Mouse (Mus musculus) midbrain, embryonic 16.5 days (tissue): Measurements from ENCODE around the gene Ptma. TPM values are rescaled to one million over a fixed set of nuclear protein-coding genes. Genes with fewer than 3 reads are reported as not detected.
A peak's percentile ranks its signal among the peaks of the same experiment; 100 is the strongest.
"Not testable (repeated sequence)": the region's sequence is repeated elsewhere in the genome, so short reads cannot be mapped to it uniquely, and the experiment has no call there.

Experiments
- ATAC-seq: fragments of 200-750 bp; cut with Nextera tagmentation; 2 replicates; pipeline ENCODE4 v1.8.0; 2017; ENCODE audit warnings: moderate TSS enrichment
- H3K27ac ChIP-seq: fragments of 300-500 bp; sonication (generic); 2 replicates; pipeline ENCODE4 v1.5.1; 2014; ENCODE audit warnings: mild to moderate bottlenecking, low read length, mixed read lengths
- H3K27me3 ChIP-seq: fragments of 300-500 bp; sonication (generic); 2 replicates; pipeline ENCODE4 v1.6.1; 2014; ENCODE audit warnings: low read depth, low read length, mixed read lengths; ENCODE audit not compliant: control insufficient read depth, insufficient read depth
- H3K36me3 ChIP-seq: fragments of 300-500 bp; sonication (generic); 2 replicates; pipeline ENCODE4 v1.6.1; 2014; ENCODE audit warnings: mild to moderate bottlenecking, low read length, moderate library complexity, mixed read lengths; ENCODE audit not compliant: control insufficient read depth, insufficient read depth
- H3K4me1 ChIP-seq: fragments of 300-500 bp; sonication (generic); 2 replicates; pipeline ENCODE4 v1.6.1; 2014; ENCODE audit warnings: mild to moderate bottlenecking, low read length, mixed read lengths; ENCODE audit not compliant: control insufficient read depth, insufficient read depth
- H3K4me2 ChIP-seq: fragments of 300-500 bp; sonication (generic); 2 replicates; pipeline ENCODE4 v1.6.1; 2014; ENCODE audit warnings: mild to moderate bottlenecking, low read length, mixed read lengths
- H3K4me3 ChIP-seq: fragments of 300-500 bp; sonication (generic); 2 replicates; pipeline ENCODE4 v1.5.1; 2014; ENCODE audit warnings: low read depth, mild to moderate bottlenecking, low read length, moderate library complexity, mixed read lengths
- H3K9ac ChIP-seq: fragments of 300-500 bp; sonication (generic); 2 replicates; pipeline ENCODE4 v1.6.1; 2014; ENCODE audit warnings: low read depth, low read length, mixed read lengths
- H3K9me3 ChIP-seq: fragments of 300-500 bp; sonication (generic); replicated peaks from 2 replicates; pipeline ENCODE4 v1.6.1; 2014; ENCODE audit warnings: mild to moderate bottlenecking, low read length, mixed read lengths; ENCODE audit not compliant: control insufficient read depth, poor library complexity, severe bottlenecking
- WGBS: fragments of 180-500 bp; shearing (Covaris S2); extraction: QIAGEN DNeasy Blood & Tissue Kit; methylation state at CpG from one replicate; pipeline ENCODE4 v1.1.7; 2014; 5-methylcytosine and 5-hydroxymethylcytosine counted together
- polyA plus RNA-seq: library from polyadenylated mRNA; unstranded; fragments of >200 nt; fragmentation: Nextera tagmentation; extraction: Ambion mirVana; gene quantifications from 2 replicates; pipeline ENCODE4 v1.2.1, GENCODE M21; 2015

Ptma gene
- polyA plus RNA-seq, 1 experiment from 2014 or later: 1,375 TPM

DNA sequence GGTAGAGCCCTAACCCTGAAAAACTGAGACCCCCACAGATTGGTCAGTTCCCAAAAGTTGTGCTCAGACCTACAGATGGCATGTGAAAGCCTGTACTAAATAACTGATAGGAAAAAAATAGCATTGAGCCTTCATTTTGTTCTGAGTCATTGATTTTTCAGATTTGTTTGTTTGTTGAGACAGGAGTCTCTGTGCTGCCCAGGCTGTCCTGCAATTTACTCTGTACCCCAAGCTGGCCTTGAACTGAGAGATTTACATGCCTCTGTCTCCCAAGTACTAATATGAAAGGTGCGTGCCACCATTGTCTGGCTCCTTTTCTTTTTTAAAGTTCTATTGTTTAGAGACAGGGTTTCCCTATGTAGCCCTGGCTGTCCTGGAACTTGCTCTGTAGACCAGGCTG lies 41.2 kb upstream of the Ptma start:
- no peaks in the 10 kb centered on the region for H3K36me3 ChIP-seq
- peaks cover 7% of the 10 kb centered on the region for H3K4me1 ChIP-seq
- WGBS: 94% methylated on average over 1 of the region's 1 CpGs
- ATAC-seq: no peak
- no peaks in the 10 kb centered on the region for H3K27me3 ChIP-seq
- no peak overlapping the region for H3K27ac ChIP-seq
- H3K4me3 ChIP-seq: no peak overlapping the region
- H3K4me2 ChIP-seq: no peak overlapping the region
- H3K9ac ChIP-seq: no peak overlapping the region
- H3K9me3 ChIP-seq: no peaks in the 10 kb centered on the region

DNA sequence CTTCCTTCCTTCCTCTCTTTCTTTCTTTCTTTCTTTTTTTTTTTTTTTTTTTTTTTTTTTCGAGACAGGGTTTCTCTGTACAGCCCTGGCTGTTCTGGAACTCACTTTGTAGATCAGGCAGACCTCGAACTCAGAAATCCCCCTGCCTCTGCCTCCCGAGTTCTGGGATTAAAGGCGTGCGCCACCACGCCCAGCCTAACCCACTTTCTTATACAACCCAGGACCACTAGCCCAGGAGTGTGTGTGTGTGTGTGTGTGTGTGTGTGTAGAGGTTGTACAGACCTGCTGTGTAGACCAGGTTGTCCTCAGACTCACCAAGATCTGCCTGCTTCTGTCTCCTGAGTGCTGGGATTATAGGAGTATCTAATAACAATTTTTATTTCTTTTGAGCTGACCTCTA lies 40.7 kb upstream of the Ptma start:
- H3K9ac ChIP-seq, ATAC-seq, H3K4me2 ChIP-seq, H3K9me3 ChIP-seq, H3K27me3 ChIP-seq, H3K36me3 ChIP-seq, H3K4me3 ChIP-seq, H3K4me1 ChIP-seq, H3K27ac ChIP-seq: not testable (repeated sequence)
- WGBS: 97% methylated on average over 5 of the region's 6 CpGs

DNA sequence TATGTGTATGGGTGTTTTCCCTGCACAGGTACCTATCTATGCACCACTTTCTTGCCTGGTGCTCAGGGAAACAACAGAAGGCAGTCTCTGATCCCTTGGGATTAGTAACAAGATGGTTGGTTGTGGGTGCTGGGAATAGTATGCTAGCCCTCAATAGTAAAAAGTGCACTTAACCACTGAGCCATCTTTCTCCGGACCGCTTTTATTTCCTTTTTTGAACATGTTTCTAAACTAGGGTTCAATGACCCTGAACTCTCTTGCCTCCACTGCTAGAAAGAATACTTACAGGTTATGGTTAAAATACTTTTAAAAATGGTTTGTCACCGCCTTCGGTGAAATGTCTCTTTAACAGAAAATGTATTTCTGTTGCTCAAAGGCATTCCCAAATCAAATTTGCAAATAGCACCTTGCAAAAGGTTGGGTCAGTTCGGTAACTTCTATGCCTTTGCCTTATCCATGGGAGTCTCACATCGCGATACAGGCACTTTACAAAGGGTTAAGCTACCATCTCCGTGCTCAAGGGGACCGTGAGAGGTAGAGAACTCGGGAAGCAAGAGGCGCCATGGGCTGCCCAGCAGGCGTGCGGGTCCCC lies 39.7 kb upstream of the Ptma start:
- ATAC-seq: no peak
- Histone ChIP-seq H3K4me2 (peak overlapping the region; percentile 75), H3K27me3 (no peaks in the 10 kb centered on the region), H3K36me3 (no peaks in the 10 kb centered on the region), H3K4me3 (peak overlapping the region; percentile 59), H3K9me3 (no peaks in the 10 kb centered on the region), H3K9ac (peak overlapping the region; percentile 95), H3K27ac (peak overlapping the region; percentile 100), H3K4me1 (peaks cover 7% of the 10 kb centered on the region)
- WGBS: 9% methylated on average over 13 of the region's 13 CpGs

GRCm38 (mm10) chr1:86487295-86487907 lies 39.1 kb upstream of the Ptma start:
- H3K4me2 ChIP-seq: peak overlapping the region; percentile 75
- no peaks in the 10 kb centered on the region for H3K27me3 ChIP-seq
- no peaks in the 10 kb centered on the region for H3K36me3 ChIP-seq
- peak overlapping the region; percentile 59 for H3K4me3 ChIP-seq
- H3K4me1 ChIP-seq: peaks cover 7% of the 10 kb centered on the region
- H3K9me3 ChIP-seq: no peaks in the 10 kb centered on the region
- ATAC-seq: peak; percentile 98
- peak overlapping the region; percentile 95 for H3K9ac ChIP-seq
- WGBS: under 1% methylated on average over 72 of the region's 74 CpGs
- peak overlapping the region; percentile 100 for H3K27ac ChIP-seq

GRCm38 (mm10) chr1:86487908-86488314 lies 38.6 kb upstream of the Ptma start:
- ATAC-seq: peak; percentile 75
- Histone ChIP-seq H3K27ac (peak overlapping the region; percentile 100), H3K27me3 (no peaks in the 10 kb centered on the region), H3K9ac (peak overlapping the region; percentile 95), H3K4me3 (peak overlapping the region; percentile 59), H3K4me2 (peak overlapping the region; percentile 75), H3K36me3 (no peaks in the 10 kb centered on the region), H3K9me3 (no peaks in the 10 kb centered on the region), H3K4me1 (peaks cover 7% of the 10 kb centered on the region)
- 9% methylated on average over 20 of the region's 20 CpGs for WGBS

DNA sequence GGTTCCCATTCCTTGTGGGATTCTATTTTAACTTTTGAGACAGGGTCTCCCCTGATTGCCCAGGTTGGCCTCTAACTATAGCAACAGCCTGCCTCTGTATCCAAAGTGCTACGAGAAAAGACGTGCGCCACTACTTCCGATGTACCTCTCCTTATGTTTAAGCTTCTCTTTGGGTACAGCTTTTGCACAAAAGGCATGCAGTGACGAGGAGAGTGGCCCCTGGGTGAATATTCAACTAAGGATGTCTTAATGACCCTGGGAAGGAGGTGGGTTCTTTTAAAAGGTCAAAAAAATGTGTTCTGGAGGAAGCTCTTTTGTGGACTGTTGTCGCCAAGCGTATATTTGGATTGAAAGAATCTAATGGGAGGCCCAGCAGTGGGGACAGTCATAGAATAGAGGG lies 38.2 kb upstream of the Ptma start:
- Histone ChIP-seq H3K4me1 (peaks cover 7% of the 10 kb centered on the region), H3K9ac (peak overlapping the region; percentile 95), H3K9me3 (no peaks in the 10 kb centered on the region), H3K27me3 (no peaks in the 10 kb centered on the region), H3K36me3 (no peaks in the 10 kb centered on the region), H3K4me3 (peak overlapping the region; percentile 59), H3K4me2 (peak overlapping the region; percentile 75), H3K27ac (peak overlapping the region; percentile 100)
- ATAC-seq: no peak
- 42% methylated on average over 7 of the region's 7 CpGs for WGBS

DNA sequence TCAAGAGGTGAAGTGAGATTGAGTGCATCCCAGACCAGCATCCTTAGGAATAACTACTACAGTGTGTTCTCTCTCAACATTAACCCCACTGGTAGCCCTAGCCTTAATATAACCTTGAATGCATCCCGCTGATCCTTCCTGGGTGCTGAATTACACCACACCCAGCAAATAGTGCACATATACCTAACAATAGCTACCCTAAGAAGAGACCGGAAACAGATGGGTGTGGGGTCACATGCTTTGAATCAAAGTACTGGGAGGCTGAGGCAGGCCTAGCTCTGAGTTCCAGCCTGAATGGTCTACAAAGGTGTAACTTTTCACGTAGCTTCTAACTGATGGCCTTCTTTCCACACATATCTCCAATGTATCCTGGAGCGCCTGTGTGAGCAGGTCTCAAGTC lies 37.8 kb upstream of the Ptma start:
- 98% methylated on average over 4 of the region's 4 CpGs for WGBS
- no peak for ATAC-seq
- Histone ChIP-seq H3K4me3 (peak overlapping the region; percentile 59; the same call in 1 of the 2 replicates), H3K4me1 (peaks cover 7% of the 10 kb centered on the region), H3K27me3 (no peaks in the 10 kb centered on the region), H3K9me3 (no peaks in the 10 kb centered on the region), H3K9ac (no peak overlapping the region; the same call in 1 of the 2 replicates), H3K36me3 (no peaks in the 10 kb centered on the region), H3K4me2 (peak overlapping the region; percentile 75), H3K27ac (peak overlapping the region; percentile 100)

DNA sequence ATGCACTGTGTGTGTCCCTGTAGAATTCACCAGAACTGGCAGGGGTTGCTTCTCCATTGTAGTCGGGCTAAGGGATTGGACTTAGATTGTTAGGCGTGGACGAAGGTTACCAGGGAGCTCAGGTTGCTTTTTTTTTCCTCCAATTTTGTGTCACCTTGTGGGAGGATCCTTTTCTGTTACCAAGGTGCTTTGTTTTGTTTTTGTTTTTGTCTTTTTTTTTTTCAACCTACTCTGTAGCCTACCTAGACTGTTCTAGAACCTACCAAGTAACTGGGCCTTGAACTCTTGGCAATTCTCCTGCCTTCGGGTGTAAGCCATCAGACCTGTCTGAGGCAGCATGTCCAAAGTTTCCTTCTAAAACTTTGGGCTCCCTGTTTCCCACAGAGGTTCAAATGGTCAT lies 36.6 kb upstream of the Ptma start:
- Histone ChIP-seq H3K9ac (no peak overlapping the region), H3K36me3 (no peaks in the 10 kb centered on the region), H3K27me3 (no peaks in the 10 kb centered on the region), H3K4me2 (no peak overlapping the region), H3K27ac (no peak overlapping the region), H3K9me3 (no peaks in the 10 kb centered on the region), H3K4me1 (peaks cover 7% of the 10 kb centered on the region), H3K4me3 (no peak overlapping the region)
- WGBS: 94% methylated on average over 4 of the region's 4 CpGs
- no peak for ATAC-seq

DNA sequence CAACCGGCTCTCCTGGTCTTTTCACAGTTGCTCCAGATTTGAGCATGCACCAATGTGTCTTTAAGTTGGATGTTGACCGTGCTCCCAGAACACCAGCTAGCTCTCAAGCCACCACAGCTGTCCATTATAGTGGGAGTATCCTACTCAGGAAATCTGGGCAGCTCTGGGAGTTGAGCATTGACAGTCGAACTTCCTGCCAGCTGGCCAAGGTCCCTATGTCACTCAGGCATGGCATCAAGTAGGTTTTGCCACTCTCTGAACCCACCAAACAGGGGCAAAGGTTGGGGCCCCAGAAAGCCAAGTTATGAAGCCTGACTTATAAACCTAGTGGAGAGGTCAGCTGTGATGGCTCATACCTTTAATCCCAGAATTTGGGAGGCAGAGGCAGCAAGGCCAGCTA lies 35.8 kb upstream of the Ptma start:
- H3K27ac ChIP-seq: no peak overlapping the region

More for the DNA sequence above, 35.8 kb upstream of the Ptma start:
- peaks cover 7% of the 10 kb centered on the region for H3K4me1 ChIP-seq
- H3K9ac ChIP-seq: no peak overlapping the region
- H3K9me3 ChIP-seq: no peaks in the 10 kb centered on the region
- H3K4me2 ChIP-seq: no peak overlapping the region
- 86% methylated on average over 3 of the region's 3 CpGs for WGBS
- H3K27me3 ChIP-seq: no peaks in the 10 kb centered on the region
- no peak for ATAC-seq
- no peak overlapping the region for H3K4me3 ChIP-seq
- H3K36me3 ChIP-seq: no peaks in the 10 kb centered on the region
